Mouse (Mus musculus): Measurements from ENCODE around the gene Fars2.

- TF ChIP-seq CTCF (IDR thresholded peaks at IDR 0.05; ENCODE audit: low read depth): no peak
- TF ChIP-seq EP300 (IDR thresholded peaks at IDR 0.05; ENCODE audit: low read depth): no peak
Observed at GRCm38 (mm10) chr13:36538385-36538784, 421.2 kb downstream of the Fars2 start.

Measured in heart, postnatal 0 days (tissue).